Mouse (Mus musculus): ENCODE data around the gene Them7.

GRCm38 (mm10) chr2:105392514-105392913 is 168.4 kb downstream of the Them7 start:
- no peak for TF ChIP-seq CTCF (IDR thresholded peaks at IDR 0.05; ENCODE audit: low read depth)
- no peak for TF ChIP-seq EP300 (IDR thresholded peaks at IDR 0.05; ENCODE audit: low read depth)

All from heart, postnatal 0 days (tissue).